Mouse (Mus musculus): Measurements from ENCODE around the gene Plk3. TPM values are rescaled to one million over a fixed set of nuclear protein-coding genes. Genes with fewer than 3 reads are reported as not detected.
A peak's percentile ranks its signal among the peaks of the same experiment; 100 is the strongest.

Gene Plk3
- polyA plus RNA-seq, 1 experiment from 2014 or later: 4.0 TPM

DNA sequence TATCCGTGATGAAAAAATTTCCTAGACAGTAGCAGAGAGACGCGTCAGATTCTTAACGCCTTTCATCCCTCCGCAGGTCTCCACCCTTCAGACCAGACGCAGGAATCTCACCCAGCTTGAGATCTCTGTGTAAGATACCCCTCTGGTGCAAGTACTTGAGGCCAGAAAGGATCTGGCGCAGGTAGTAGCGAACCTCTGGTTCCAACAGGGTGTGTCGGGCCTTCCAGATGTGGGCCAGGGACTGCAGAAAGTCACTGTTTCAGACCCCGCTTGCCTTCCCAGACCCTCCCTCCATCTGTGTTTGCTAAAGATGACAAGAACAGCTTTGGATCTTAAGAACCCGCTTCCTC lies 994 bp downstream of the Plk3 start:
- TF ChIP-seq CTCF (IDR thresholded peaks at IDR 0.05): no peak
- no peak for TF ChIP-seq EP300 (IDR thresholded peaks at IDR 0.05)
- peak overlapping the region; percentile 99 for H3K4me2 ChIP-seq (replicated peaks; ENCODE audit: low read depth, low read length)
- WGBS: 35% methylated on average over 11 of the region's 11 CpGs
- peaks cover 3% of the 10 kb centered on the region for H3K4me1 ChIP-seq (ENCODE audit: insufficient read depth, low read depth, low read length)
- no peak for DNase-seq (ENCODE audit: low spot score)
- H3K27me3 ChIP-seq (replicated peaks; ENCODE audit: insufficient read depth, low read length): no peaks in the 10 kb centered on the region
- H3K9ac ChIP-seq (replicated peaks; ENCODE audit: low read depth): peak overlapping the region; percentile 78; the same call in 1 of the 2 replicates
- no peak for ATAC-seq
- H3K9me3 ChIP-seq (ENCODE audit: low read length): no peaks in the 10 kb centered on the region
- peak overlapping the region; percentile 85 for H3K4me3 ChIP-seq (ENCODE audit: low read depth, low read length)
- H3K36me3 ChIP-seq (ENCODE audit: insufficient read depth, low read length): no peaks in the 10 kb centered on the region
- no peak overlapping the region for H3K27ac ChIP-seq (ENCODE audit: low read length)

DNA sequence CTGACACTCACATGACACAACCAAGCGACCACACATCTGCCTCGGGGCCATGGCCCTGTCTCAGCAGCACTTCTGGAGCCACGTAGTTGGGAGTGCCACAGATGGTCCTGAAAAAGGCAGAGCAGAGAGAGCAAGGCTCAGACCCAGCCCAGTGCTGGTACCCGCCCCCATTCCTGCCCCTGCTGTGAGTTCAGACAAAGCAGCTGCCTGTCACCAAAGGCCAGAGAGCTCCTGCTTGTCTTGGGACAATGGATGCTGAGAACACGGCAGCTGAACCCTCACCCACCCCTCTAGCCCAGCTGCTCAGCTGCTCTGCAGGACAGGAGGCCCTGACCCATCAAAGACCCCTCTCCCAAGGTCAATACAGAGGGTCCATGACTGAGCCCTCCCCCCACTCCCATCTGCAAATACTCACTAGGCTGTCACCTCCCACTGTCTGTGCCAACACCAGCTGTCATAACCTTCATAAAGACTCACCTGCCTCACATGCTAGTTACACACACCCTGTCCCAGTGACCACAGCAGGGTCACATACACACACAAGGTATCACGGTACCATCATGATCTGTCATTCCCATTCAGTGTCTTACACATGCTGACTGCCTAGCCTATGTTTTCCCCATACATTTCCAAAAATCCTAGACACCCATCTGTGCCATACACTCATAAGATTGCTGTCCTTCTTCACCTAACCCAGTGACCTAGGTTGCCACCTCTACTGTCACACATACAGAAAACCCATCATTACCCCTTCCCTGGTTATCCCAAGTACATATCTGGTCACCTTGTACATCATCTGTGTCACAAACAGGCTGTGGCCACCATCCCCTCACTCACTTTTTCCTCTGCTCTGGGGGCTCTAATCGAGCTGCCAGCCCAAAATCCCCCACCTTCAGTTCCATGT lies 1.6 kb downstream of the Plk3 start:
- no peak overlapping the region for H3K9ac ChIP-seq (replicated peaks; ENCODE audit: low read depth)
- ATAC-seq (0 out of 2 replicates have a peak, but pooled peaks have one; percentile 5), DNase-seq (ENCODE audit: low spot score) (peak; percentile 61)
- no peak overlapping the region for H3K27ac ChIP-seq (ENCODE audit: low read length)
- TF ChIP-seq CTCF (IDR thresholded peaks at IDR 0.05) (no peak), EP300 (IDR thresholded peaks at IDR 0.05) (no peak)
- no peaks in the 10 kb centered on the region for H3K9me3 ChIP-seq (ENCODE audit: low read length)
- peaks cover 3% of the 10 kb centered on the region for H3K4me1 ChIP-seq (ENCODE audit: insufficient read depth, low read depth, low read length)
- H3K4me2 ChIP-seq (replicated peaks; ENCODE audit: low read depth, low read length): peak overlapping the region; percentile 99
- peak overlapping the region; percentile 85; the same call in 1 of the 2 replicates for H3K4me3 ChIP-seq (ENCODE audit: low read depth, low read length)
- WGBS: 45% methylated on average over 7 of the region's 7 CpGs
- no peaks in the 10 kb centered on the region for H3K27me3 ChIP-seq (replicated peaks; ENCODE audit: insufficient read depth, low read length)
- no peaks in the 10 kb centered on the region for H3K36me3 ChIP-seq (ENCODE audit: insufficient read depth, low read length)

DNA sequence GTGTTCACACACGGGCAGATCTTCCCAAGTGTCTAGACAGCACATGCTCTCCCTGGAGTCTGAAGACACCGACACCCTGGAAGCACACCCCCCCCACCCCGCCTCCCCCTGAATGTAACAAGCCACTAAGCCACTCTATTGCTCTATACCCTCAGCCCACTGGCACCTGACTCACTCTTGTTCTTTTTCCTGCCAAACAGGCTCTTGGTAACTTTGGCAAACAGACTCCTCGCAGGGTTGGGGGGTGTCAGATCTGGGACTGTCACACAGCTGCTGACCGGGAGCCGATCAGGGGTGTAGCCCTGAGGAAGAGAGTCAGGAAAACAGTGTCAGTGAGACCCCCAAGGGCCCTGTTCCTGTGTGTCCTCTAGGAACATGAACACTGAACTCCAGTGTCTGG lies 2.6 kb downstream of the Plk3 start:
- no peaks in the 10 kb centered on the region for H3K36me3 ChIP-seq (ENCODE audit: insufficient read depth, low read length)
- H3K4me2 ChIP-seq (replicated peaks; ENCODE audit: low read depth, low read length): no peak overlapping the region
- no peak overlapping the region for H3K27ac ChIP-seq (ENCODE audit: low read length)
- DNase-seq (ENCODE audit: low spot score): peak; percentile 36
- H3K4me1 ChIP-seq (ENCODE audit: insufficient read depth, low read depth, low read length): peaks cover 6% of the 10 kb centered on the region
- ATAC-seq: no peak
- 68% methylated on average over 6 of the region's 6 CpGs for WGBS
- H3K9me3 ChIP-seq (ENCODE audit: low read length): no peaks in the 10 kb centered on the region
- TF ChIP-seq CTCF (IDR thresholded peaks at IDR 0.05) (no peak), EP300 (IDR thresholded peaks at IDR 0.05) (no peak)
- no peaks in the 10 kb centered on the region for H3K27me3 ChIP-seq (replicated peaks; ENCODE audit: insufficient read depth, low read length)
- H3K4me3 ChIP-seq (ENCODE audit: low read depth, low read length): no peak overlapping the region
- no peak overlapping the region for H3K9ac ChIP-seq (replicated peaks; ENCODE audit: low read depth)

DNA sequence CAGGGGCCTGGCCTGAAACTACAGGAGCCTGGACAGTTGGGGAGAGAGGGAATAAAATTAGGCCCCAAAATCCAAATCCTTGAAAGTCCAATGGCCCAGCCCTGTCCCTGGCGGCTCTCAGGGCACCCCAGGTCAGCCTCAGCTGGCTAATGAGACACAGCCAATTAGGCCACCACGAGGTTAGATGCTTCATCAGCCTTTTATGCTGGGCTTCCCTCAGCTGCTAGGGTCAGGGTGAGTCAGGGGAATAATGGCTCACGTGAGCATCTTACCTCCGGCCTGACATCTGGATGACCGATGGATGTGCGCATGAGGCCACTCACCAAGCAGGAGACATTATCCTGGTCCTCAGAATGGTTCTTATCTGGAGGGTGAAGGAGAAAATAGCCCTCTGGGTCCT lies 3.0 kb downstream of the Plk3 start:
- Histone ChIP-seq H3K4me2 (replicated peaks; ENCODE audit: low read depth, low read length) (no peak overlapping the region), H3K9ac (replicated peaks; ENCODE audit: low read depth) (no peak overlapping the region), H3K9me3 (ENCODE audit: low read length) (no peaks in the 10 kb centered on the region), H3K27ac (ENCODE audit: low read length) (no peak overlapping the region), H3K27me3 (replicated peaks; ENCODE audit: insufficient read depth, low read length) (no peaks in the 10 kb centered on the region), H3K4me3 (ENCODE audit: low read depth, low read length) (no peak overlapping the region), H3K36me3 (ENCODE audit: insufficient read depth, low read length) (no peaks in the 10 kb centered on the region), H3K4me1 (ENCODE audit: insufficient read depth, low read depth, low read length) (peaks cover 9% of the 10 kb centered on the region)
- 88% methylated on average over 6 of the region's 6 CpGs for WGBS
- ATAC-seq (no peak), DNase-seq (ENCODE audit: low spot score) (no peak)
- TF ChIP-seq EP300 (IDR thresholded peaks at IDR 0.05) (no peak), CTCF (IDR thresholded peaks at IDR 0.05) (no peak)

DNA sequence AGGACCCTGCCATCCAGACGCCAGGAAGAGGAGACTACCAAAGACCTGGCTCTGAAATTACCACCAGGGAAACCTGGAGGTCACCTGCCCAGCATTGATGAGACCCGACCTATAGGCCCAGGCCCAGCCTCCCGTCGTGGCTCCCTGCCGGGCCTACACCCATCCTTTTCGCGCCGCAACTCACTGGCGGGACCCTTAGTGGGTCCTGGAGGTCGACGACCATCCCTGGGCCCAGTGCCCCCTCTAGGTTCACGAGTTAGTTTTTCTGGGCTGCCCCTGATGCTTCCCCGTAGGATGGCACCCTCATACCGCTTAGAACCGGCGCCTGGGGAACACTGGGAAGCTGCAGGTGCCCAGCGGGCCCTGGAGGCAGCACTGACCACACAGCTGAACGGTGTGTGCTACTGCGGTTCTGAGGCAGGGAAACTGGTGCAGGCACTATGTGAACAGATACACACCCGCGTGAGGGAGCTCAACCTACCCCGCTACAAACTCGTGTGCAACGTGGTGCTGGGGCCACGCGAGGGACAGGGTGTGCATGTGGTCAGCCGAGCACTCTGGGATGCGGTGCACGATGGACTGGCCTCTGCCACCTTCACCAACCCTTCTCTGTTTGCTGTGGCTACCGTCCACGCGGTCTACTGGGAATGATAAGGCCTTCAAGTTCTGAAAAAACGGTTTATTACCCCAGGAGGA lies 5.6 kb downstream of the Plk3 start:
- ATAC-seq: no peak
- Histone ChIP-seq H3K36me3 (ENCODE audit: insufficient read depth, low read length) (no peaks in the 10 kb centered on the region), H3K4me3 (ENCODE audit: low read depth, low read length) (no peak overlapping the region), H3K27me3 (replicated peaks; ENCODE audit: insufficient read depth, low read length) (no peaks in the 10 kb centered on the region), H3K4me1 (ENCODE audit: insufficient read depth, low read depth, low read length) (peaks cover 22% of the 10 kb centered on the region), H3K4me2 (replicated peaks; ENCODE audit: low read depth, low read length) (no peak overlapping the region), H3K27ac (ENCODE audit: low read length) (no peak overlapping the region), H3K9ac (replicated peaks; ENCODE audit: low read depth) (no peak overlapping the region), H3K9me3 (ENCODE audit: low read length) (no peaks in the 10 kb centered on the region)
- DNase-seq (ENCODE audit: low spot score): no peak
- WGBS: 85% methylated on average over 33 of the region's 33 CpGs
- TF ChIP-seq EP300 (IDR thresholded peaks at IDR 0.05): no peak
- TF ChIP-seq CTCF (IDR thresholded peaks at IDR 0.05): no peak

DNA sequence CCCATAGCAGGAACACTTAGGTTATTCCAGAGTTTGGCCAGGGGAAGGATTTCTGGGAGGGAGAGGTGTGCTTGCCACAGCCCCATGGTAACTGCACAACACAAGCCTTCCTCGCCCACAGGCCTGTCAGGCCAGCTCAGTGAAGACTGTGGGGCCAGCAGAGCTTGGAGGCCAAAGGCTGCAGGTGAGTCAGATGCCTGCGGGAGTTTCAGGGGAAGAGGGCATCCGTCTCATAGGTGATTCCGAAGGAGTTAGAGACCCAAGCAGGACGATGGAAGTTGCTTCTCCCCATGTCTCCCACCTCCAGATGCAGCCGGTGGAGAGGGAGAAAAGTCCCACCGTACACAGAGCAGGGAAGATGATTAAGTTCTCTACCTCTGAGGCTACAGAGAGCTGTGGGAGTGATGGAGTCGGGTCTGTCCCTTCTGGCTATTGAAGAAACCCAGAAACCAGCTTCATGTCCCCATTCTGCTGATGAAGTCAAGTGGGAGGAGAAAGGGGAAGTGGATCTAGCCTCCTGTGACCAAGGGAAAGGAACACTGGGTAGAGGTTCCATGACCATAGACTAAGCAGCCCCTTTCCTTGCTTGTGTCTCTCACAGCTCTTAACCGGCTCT lies 7.0 kb downstream of the Plk3 start, which contains the start of gene Tctex1d4:
Gene Tctex1d4, plus strand, starts transcription at position 120 of the 616 bp plus-strand sequence.
- Histone ChIP-seq H3K27me3 (replicated peaks; ENCODE audit: insufficient read depth, low read length) (no peaks in the 10 kb centered on the region), H3K36me3 (ENCODE audit: insufficient read depth, low read length) (no peaks in the 10 kb centered on the region), H3K9me3 (ENCODE audit: low read length) (no peaks in the 10 kb centered on the region), H3K27ac (ENCODE audit: low read length) (peak within 1 kb of the TSS; percentile 88), H3K4me3 (ENCODE audit: low read depth, low read length) (no peak within 1 kb of the TSS), H3K4me2 (replicated peaks; ENCODE audit: low read depth, low read length) (no peak within 1 kb of the TSS), H3K4me1 (ENCODE audit: insufficient read depth, low read depth, low read length) (peaks cover 20% of the 10 kb centered on the region), H3K9ac (replicated peaks; ENCODE audit: low read depth) (peak within 1 kb of the TSS; percentile 16; the same call in 1 of the 2 replicates)
- ATAC-seq: 0 out of 2 replicates have a peak, but pooled peaks have one; percentile 2
- 81% methylated on average over 9 of the region's 9 CpGs for WGBS
- peak; percentile 43 for DNase-seq (ENCODE audit: low spot score)
- TF ChIP-seq CTCF (IDR thresholded peaks at IDR 0.05) (no peak), EP300 (IDR thresholded peaks at IDR 0.05) (no peak)

Measured in lung, postnatal 0 days (tissue).